ENCODE assay signal across 18 mouse cellular contexts in genomic region chr4:95068045-95068948, GRCm38 (mm10). TPM values are rescaled to one million over a fixed set of nuclear protein-coding genes. Genes with fewer than 3 reads are reported as not detected.
DNase-seq lines count a peak whose midpoint lies in the region; ATAC-seq and TF ChIP-seq lines count a peak whose summit lies in the region.
"Had no signal": no experiment of that assay in that cellular context is flagged by ENCODE, and none has a peak within 500 bp of the region (broad histone marks: within the 10 kb centered on the region; RNA-seq: fewer than 3 reads in every experiment).

No protein-coding gene starts in this region.

- no peak for TF ChIP-seq CTCF in kidney, adult 2 months (conservative IDR thresholded peaks at IDR 0.05; ENCODE audit: insufficient read depth, insufficient read length, low read depth, low read length)

- DNase-seq in kidney, adult 2 months: peak; percentile 73
- no peak for DNase-seq in kidney, postnatal 10 days
- DNase-seq in intestine, embryonic 14.5 days (ENCODE audit: low spot score): no peak
- DNase-seq in retina, embryonic 14.5 days (ENCODE audit: low spot score): no peak
- no peak for DNase-seq in frontal cortex, adult 2 months (ENCODE audit: extremely low spot score in 1 of 2, low spot score in 1 of 2)
- DNase-seq: adrenal gland, adult 2 months; cerebellum, postnatal 10 days; gastrocnemius, postnatal 25 days; left cerebral cortex, postnatal 4 days; right cerebral cortex, postnatal 14 days; thymus, postnatal 4 days had no signal

- 62% methylated on average over 8 of the region's 8 CpGs for WGBS in kidney, adult 2 months
- 69% methylated on average over 8 of the region's 8 CpGs for WGBS in intestine, embryonic 14.5 days
- WGBS in stomach, embryonic 15.5 days: 74% methylated on average over 8 of the region's 8 CpGs

- ATAC-seq in CD4-positive, CD25-positive, alpha-beta regulatory T cell, adult 4 months: peak; percentile 82
- ATAC-seq in intestine, embryonic 14.5 days (replicated peaks; ENCODE audit: low FRiP score, low TSS enrichment, low read depth): peak; percentile 76; the same call in 1 of the 2 replicates
- ATAC-seq in stomach, embryonic 15.5 days (ENCODE audit: insufficient read depth, low FRiP score, low read depth): peak; percentile 48; the same call in 1 of the 2 replicates
- ATAC-seq: midbrain, embryonic 15.5 days had no signal

- peaks cover 7% of the 10 kb centered on the region for H3K4me1 ChIP-seq in kidney, adult 2 months (ENCODE audit: control insufficient read depth, insufficient read depth, low read length)
- H3K4me1 ChIP-seq in intestine, embryonic 14.5 days (replicated peaks; ENCODE audit: control insufficient read depth, insufficient read depth, low read length): no peaks in the 10 kb centered on the region
- H3K4me1 ChIP-seq in stomach, embryonic 15.5 days: peaks cover 2% of the 10 kb centered on the region; the same call in 1 of the 2 replicates
- H3K4me1 ChIP-seq: hindbrain, embryonic 15.5 days; lung, embryonic 15.5 days; midbrain, embryonic 15.5 days had no signal

- no peaks in the 10 kb centered on the region for H3K36me3 ChIP-seq in kidney, adult 2 months (ENCODE audit: control insufficient read depth, insufficient read depth, low read length)
- no peaks in the 10 kb centered on the region for H3K36me3 ChIP-seq in intestine, embryonic 14.5 days (ENCODE audit: control insufficient read depth, insufficient read depth, low read length)
- no peaks in the 10 kb centered on the region for H3K36me3 ChIP-seq in stomach, embryonic 15.5 days
- H3K36me3 ChIP-seq: G1E; hindbrain, embryonic 15.5 days; lung, embryonic 15.5 days; midbrain, embryonic 15.5 days had no signal

- no peak for TF ChIP-seq POLR2A in kidney, adult 2 months (IDR thresholded peaks at IDR 0.05; ENCODE audit: low read depth, low read length)

- H3K27me3 ChIP-seq in kidney, adult 2 months (replicated peaks; ENCODE audit: control insufficient read depth, insufficient read depth, low read length): no peaks in the 10 kb centered on the region
- H3K27me3 ChIP-seq in intestine, embryonic 14.5 days (replicated peaks; ENCODE audit: control insufficient read depth, insufficient read depth, low read length): no peaks in the 10 kb centered on the region
- no peaks in the 10 kb centered on the region for H3K27me3 ChIP-seq in stomach, embryonic 15.5 days (replicated peaks)
- H3K27me3 ChIP-seq: hindbrain, embryonic 15.5 days; lung, embryonic 15.5 days; midbrain, embryonic 15.5 days had no signal

- H3K9me3 ChIP-seq in intestine, embryonic 14.5 days (ENCODE audit: control insufficient read depth, low read length): no peaks in the 10 kb centered on the region
- H3K9me3 ChIP-seq in stomach, embryonic 15.5 days: no peaks in the 10 kb centered on the region
- H3K9me3 ChIP-seq: G1E; hindbrain, embryonic 15.5 days; lung, embryonic 15.5 days; midbrain, embryonic 15.5 days had no signal

- no peak overlapping the region for H3K27ac ChIP-seq in kidney, adult 2 months (ENCODE audit: insufficient read depth, low read depth, low read length)
- no peak overlapping the region for H3K27ac ChIP-seq in intestine, embryonic 14.5 days (ENCODE audit: low read depth)
- H3K27ac ChIP-seq in stomach, embryonic 15.5 days: no peak overlapping the region
- H3K27ac ChIP-seq: hindbrain, embryonic 15.5 days; lung, embryonic 15.5 days; midbrain, embryonic 15.5 days had no signal

- no peak overlapping the region for H3K4me2 ChIP-seq in intestine, embryonic 14.5 days (ENCODE audit: low read length)
- H3K4me2 ChIP-seq in stomach, embryonic 15.5 days: no peak overlapping the region
- H3K4me2 ChIP-seq: heart, embryonic 11.5 days; hindbrain, embryonic 15.5 days; lung, embryonic 15.5 days; midbrain, embryonic 15.5 days had no signal

- H3K9ac ChIP-seq in intestine, embryonic 14.5 days (ENCODE audit: low read length): no peak overlapping the region
- no peak overlapping the region for H3K9ac ChIP-seq in stomach, embryonic 15.5 days
- H3K9ac ChIP-seq: hindbrain, embryonic 15.5 days; lung, embryonic 15.5 days; midbrain, embryonic 15.5 days had no signal

- no peak overlapping the region for H3K4me3 ChIP-seq in kidney, adult 2 months (ENCODE audit: insufficient read depth, low read depth, low read length)
- no peak overlapping the region for H3K4me3 ChIP-seq in intestine, embryonic 14.5 days (ENCODE audit: low read depth, low read length)
- no peak overlapping the region for H3K4me3 ChIP-seq in stomach, embryonic 15.5 days (replicated peaks)
- H3K4me3 ChIP-seq: hindbrain, embryonic 15.5 days; lung, embryonic 15.5 days; midbrain, embryonic 15.5 days had no signal

RNA-seq across cellular contexts. Expression of gene Jun, which starts 16.3 kb away (rescaled TPM):
- 16.9 and 18.9 TPM in 2 replicates for polyA plus RNA-seq in kidney, adult 2 months (2012; rRNA removed)
- 10 to 100 TPM; 19.7 to 31.0 TPM for polyA plus RNA-seq in CD4-positive, CD25-positive, alpha-beta regulatory T cell, adult 4 months (2017; shearing (Covaris generic))
- polyA plus RNA-seq in intestine, embryonic 14.5 days (2014; fragmentation: Nextera tagmentation; extraction: Ambion mirVana): 56.0 and 61.7 TPM in 2 replicates
- polyA plus RNA-seq in stomach, embryonic 15.5 days (2015; fragmentation: Nextera tagmentation; extraction: Ambion mirVana): 102 and 103 TPM in 2 replicates
- 41.8 and 45.5 TPM in 2 replicates for polyA plus RNA-seq in frontal cortex, adult 2 months (2012; rRNA removed)
